Mouse (Mus musculus) liver (tissue): ENCODE measurements at regions not wholly inside any gene's neighbourhood (a gene's known extent, or its start where the extent isn't known, plus 50 kb on each side); places are given as distances from the start of the nearest gene placed in this dataset.

ENCODE experiments used
- DNase-seq: peaks from one replicate; pipeline ENCODE4 v3.0.0-alpha.2; 2020; ENCODE audit warnings: mixed read lengths

DNA sequence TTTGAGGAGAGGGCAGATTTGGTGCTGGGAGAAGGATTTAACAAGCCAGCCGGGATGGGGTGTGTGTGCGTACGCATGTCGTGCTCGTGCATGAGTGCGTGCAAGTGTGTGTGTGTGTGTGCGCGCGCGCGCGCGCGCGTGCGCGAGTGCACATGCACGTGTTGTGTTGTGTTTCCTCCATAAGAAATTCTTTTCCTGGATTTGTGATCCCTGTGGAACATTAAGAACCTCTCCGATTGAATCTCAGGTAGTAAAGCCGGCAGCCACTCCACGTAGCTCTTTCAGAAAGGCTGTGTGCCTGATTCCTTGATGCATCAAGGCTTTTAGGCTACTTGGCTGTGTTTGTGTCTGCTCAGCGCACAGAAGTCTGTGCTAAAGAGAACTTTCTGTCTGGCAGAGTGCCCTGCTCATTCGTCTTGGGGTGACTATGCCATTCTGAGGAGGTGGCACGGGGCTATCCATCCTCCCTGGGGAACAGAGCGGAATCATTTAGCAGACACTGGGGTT, 62.7 kb upstream of the Sox4 start:
- no peak for DNase-seq

- DNase-seq: no peak
These were observed 62.1 kb upstream of the Sox4 start for GRCm38 (mm10) chr13:29015605-29015994.

- DNase-seq: no peak
These were observed 61.5 kb upstream of the Sox4 start for GRCm38 (mm10) chr13:29014827-29015604.

DNA sequence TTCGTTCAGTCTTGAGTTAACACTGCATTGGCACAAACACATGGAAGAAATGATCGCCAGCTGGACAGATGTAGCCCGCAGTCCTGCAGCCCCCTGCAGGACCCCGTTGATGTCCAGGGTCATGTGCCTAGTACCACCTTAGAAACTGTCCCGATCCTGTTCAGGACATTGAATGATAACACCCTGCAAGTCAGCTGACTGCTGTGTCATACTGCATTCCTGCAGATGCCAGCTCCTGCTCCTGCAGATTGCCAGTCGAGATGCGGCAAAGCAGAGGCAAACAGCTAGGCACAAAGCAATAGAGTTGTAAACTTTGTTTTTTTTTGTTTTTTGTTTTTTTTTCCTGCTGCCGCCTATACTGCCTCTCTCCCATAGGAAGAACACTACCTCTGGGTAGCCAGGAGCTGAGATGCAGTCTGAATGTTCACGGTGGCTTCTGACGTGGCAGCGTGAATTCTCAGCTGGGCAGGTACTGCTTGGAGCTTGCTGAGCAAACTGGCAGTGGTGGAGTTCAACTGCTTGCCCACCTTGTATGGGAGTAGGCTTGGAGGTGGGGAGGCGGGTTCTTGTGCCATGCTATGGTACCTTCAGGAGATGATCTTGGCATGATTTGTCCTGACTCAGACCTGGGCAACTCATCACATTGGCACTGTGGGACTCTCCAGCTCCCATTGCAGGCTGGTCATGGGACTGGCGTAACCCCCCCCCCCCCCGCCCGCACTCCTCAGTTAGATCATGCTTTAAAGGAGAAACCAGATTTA, 60.7 kb upstream of the Sox4 start:
- DNase-seq: no peak

DNA sequence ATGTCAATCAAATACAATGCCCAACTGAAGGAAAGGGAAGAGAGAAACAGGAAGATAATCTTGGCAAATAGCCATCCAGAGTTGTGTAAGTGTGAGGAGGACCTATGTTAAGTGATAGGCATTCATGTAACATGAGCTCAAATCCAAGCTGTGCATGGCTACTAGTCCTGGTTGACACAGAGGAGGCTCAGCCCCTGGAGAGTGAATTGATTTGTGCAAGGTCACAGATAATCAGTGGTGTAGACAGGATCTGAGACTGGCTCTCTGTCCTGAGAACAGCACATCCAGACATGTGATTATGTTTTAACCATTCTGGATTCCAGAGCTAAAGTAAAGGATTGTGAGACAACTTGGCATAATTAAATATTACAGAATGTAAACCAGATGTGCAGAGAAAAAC, 53.0 kb upstream of the Sox4 start:
- DNase-seq: no peak
